Mouse (Mus musculus) G1E (cell line): ENCODE measurements around the gene B3gnt3. TPM values are rescaled to one million over a fixed set of nuclear protein-coding genes. Genes with fewer than 3 reads are reported as not detected.

Source experiments
- ATAC-seq: 2 replicates; pipeline ENCODE4 v1.8.0; 2016; ENCODE audit warnings: mild to moderate bottlenecking; ENCODE audit not compliant: insufficient number of reproducible peaks, poor library complexity, low FRiP score, severe bottlenecking; ENCODE audit errors: extremely low read depth
- DNase-seq: peaks from one replicate; pipeline ENCODE4 v3.0.0; 2012; ENCODE audit warnings: low spot score
- H3K27me3 ChIP-seq: 2 replicates; pipeline ENCODE4 v1.6.1; 2012; ENCODE audit warnings: mild to moderate bottlenecking, low read length, inconsistent platforms; ENCODE audit not compliant: insufficient read depth
- H3K36me3 ChIP-seq: replicated peaks from 2 replicates; pipeline ENCODE3; 2012; ENCODE audit warnings: mild to moderate bottlenecking, inconsistent platforms
- H3K4me1 ChIP-seq: 2 replicates; pipeline ENCODE4 v1.6.1; 2012; ENCODE audit warnings: low read depth, low read length, inconsistent platforms, mixed read lengths; ENCODE audit not compliant: insufficient read depth
- H3K4me3 ChIP-seq: 2 replicates; pipeline ENCODE4 v1.5.1; 2012; ENCODE audit warnings: low read depth, mild to moderate bottlenecking, inconsistent platforms, low read length, moderate library complexity, mixed read lengths
- H3K9me3 ChIP-seq: replicated peaks from 2 replicates; pipeline ENCODE4 v1.6.1; 2012; ENCODE audit warnings: inconsistent platforms
- CTCF ChIP-seq: IDR thresholded peaks from 2 replicates; pipeline ENCODE4 v1.5.1; 2012; ENCODE audit warnings: low read depth, low read length, inconsistent platforms, mixed read lengths
- GATA1 ChIP-seq: IDR thresholded peaks from 2 replicates; pipeline ENCODE4 v1.6.1; 2012; ENCODE audit warnings: borderline replicate concordance, low read length, inconsistent platforms, mixed read lengths
- GATA2 ChIP-seq: IDR thresholded peaks from 2 replicates; pipeline ENCODE4 v1.6.1; 2012; ENCODE audit warnings: low read depth, low read length, inconsistent platforms, borderline replicate concordance
- POLR2AphosphoS5 ChIP-seq: IDR thresholded peaks from 2 replicates; pipeline ENCODE4 v1.6.1; 2012; ENCODE audit warnings: low read depth, low read length, inconsistent platforms; ENCODE audit not compliant: insufficient replicate concordance
- TAL1 ChIP-seq: conservative IDR thresholded peaks from 2 replicates; pipeline ENCODE4 v1.6.1; 2012; ENCODE audit warnings: low read depth, low read length, inconsistent platforms, mixed read lengths
- polyA plus RNA-seq: library from polyadenylated mRNA; stranded (reverse); fragments of >175 nt; gene quantifications from 2 replicates; pipeline ENCODE4 v1.2.3, GENCODE M21; 2012
- total RNA-seq, 2 experiments: library from RNA; stranded (forward) in 1 of 2; stranded (reverse) in 1 of 2; fragments of 200-1000 nt in 1 of 2; fragments of >200 nt in 1 of 2; fragmentation: Nextera tagmentation in 1 of 2; gene quantifications; 2 replicates each; pipeline ENCODE4 v1.2.3; 2014 to 2017

Gene B3gnt3
- total and polyA plus RNA-seq, 3 experiments, result 0.05 TPM; not detected in 2

DNA sequence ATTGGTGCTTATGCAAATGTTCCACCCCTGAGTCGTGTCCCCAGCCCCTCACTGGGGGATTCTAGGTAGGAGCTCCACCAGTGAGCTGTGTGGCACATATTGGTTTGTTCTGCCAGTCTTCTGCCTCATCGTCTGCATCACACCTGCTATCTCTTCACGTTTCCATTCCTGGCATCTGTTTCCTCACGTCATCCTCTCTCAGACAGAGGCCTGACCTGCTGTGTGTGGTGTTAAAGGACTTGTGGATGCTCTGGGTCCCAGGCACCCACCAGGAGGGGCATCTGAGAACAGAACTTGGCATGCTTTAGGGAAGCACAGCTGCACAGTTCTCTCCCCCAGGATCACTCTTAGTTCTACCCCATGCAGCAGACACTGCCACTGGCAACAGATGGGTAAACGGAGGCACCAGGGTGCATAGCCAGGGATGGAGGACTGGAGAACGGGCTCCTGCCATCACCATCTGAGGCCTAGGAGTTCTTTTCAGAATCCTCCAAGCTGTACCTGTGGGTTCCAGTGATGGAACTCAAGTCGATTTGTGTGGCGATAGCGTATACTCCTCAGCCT, 26.1 kb downstream of the B3gnt3 start:
- Histone ChIP-seq H3K9me3 (peaks cover 15% of the 10 kb centered on the region), H3K27me3 (peaks cover 7% of the 10 kb centered on the region; the same call in 1 of the 2 replicates), H3K4me3 (peak overlapping the region; percentile 82; the same call in 1 of the 2 replicates), H3K36me3 (peaks cover 34% of the 10 kb centered on the region), H3K4me1 (peaks cover 52% of the 10 kb centered on the region)
- no peak for ATAC-seq
- TF ChIP-seq TAL1, result no peak
- TF ChIP-seq POLR2AphosphoS5, result no peak
- TF ChIP-seq CTCF, result no peak
- no peak for TF ChIP-seq GATA2
- no peak for TF ChIP-seq GATA1
- no peak for DNase-seq

DNA sequence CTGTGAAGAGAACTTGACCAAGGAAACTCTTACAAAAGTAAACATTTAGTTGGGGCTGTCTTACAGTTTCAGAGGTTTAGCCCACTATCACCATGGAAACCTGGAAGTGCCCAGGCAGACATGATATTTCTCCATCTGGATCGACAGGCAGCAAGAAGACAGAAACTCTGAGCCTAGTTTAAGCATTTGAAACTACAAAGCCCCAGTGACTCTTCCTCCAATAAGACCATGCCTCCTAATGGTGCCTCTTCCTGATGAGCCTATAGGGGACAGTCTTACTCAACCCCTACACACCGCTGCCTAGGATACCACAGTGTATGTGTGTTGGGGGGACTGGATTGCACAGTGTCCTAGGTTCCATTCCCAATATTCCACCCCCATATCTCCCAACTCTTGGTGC, 27.5 kb downstream of the B3gnt3 start:
- Histone ChIP-seq H3K9me3 (peaks cover 8% of the 10 kb centered on the region), H3K36me3 (peaks cover 20% of the 10 kb centered on the region), H3K4me3 (no peak overlapping the region), H3K4me1 (peaks cover 66% of the 10 kb centered on the region), H3K27me3 (peaks cover 20% of the 10 kb centered on the region)
- ATAC-seq, result no peak
- TF ChIP-seq GATA1, result no peak
- TF ChIP-seq POLR2AphosphoS5, result no peak
- no peak for DNase-seq

DNA sequence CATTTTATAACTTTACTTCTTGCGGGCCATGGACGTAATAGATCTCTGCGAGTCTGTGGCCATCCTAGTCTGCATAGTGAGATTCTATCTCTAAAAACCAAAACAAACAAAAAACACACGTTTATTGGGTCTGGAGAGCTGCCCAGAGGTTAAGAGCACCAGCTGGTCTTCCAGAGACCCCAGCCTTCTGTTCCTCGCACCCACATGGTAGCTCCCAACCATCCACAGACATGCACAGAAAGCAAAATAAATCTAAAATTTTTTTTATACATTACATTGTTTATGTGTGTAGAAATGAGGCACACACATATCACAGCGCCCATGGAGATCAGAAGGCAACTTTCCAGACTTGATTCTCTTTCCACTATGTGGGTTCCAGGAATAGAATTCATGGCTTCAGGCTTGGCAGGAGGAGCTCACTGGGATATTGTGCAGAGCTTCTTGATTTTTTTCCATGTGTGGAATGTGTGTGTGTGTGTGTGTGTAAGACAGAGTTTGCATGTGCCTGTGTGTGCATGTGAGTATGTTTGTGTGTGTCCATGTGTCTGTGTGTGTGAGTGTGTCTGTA, 29.3 kb downstream of the B3gnt3 start:
- Histone ChIP-seq H3K4me1 (peaks cover 69% of the 10 kb centered on the region), H3K9me3 (no peaks in the 10 kb centered on the region), H3K4me3 (no peak overlapping the region; the same call in 1 of the 2 replicates), H3K36me3 (peaks cover 5% of the 10 kb centered on the region), H3K27me3 (peaks cover 31% of the 10 kb centered on the region)
- no peak for ATAC-seq
- no peak for DNase-seq
- TF ChIP-seq TAL1, result no peak
- no peak for TF ChIP-seq GATA1
- TF ChIP-seq POLR2AphosphoS5, result no peak
- no peak for TF ChIP-seq CTCF
- TF ChIP-seq GATA2, result no peak

DNA sequence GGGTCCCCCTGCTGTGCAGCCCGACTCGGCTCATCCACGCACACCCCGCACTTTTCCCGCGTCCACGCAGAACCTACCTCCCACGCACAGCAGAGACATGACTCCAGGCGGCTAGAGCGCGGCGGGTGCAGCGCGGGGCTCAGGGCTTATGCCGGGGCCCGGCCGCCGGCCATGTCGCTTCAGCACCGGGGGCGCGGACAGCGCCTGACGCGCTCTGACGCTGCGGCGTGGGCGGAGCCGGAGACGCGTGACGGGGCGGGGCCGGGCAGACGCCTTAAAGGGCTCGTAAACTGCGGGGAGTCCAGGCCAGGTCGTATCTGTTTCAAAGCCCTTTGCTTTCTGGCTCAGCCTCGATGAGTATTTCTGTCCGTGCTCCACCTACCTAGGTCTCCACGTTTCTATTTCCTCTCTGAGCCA, 30.0 kb downstream of the B3gnt3 start, which contains the start of gene Unc13a:
Gene Unc13a (minus strand): TSS at position 209 of the 417 bp plus-strand sequence.
- Histone ChIP-seq H3K9me3 (no peaks in the 10 kb centered on the region), H3K4me1 (peaks cover 70% of the 10 kb centered on the region), H3K27me3 (peaks cover 34% of the 10 kb centered on the region), H3K4me3 (peak within 1 kb of the TSS; percentile 74), H3K36me3 (peaks cover 5% of the 10 kb centered on the region)
- ATAC-seq (peak; percentile 40; the same call in 1 of the 2 replicates), DNase-seq (peak; percentile 72)
- no peak for TF ChIP-seq POLR2AphosphoS5
- no peak for TF ChIP-seq GATA1
- no peak for TF ChIP-seq CTCF
- no peak for TF ChIP-seq GATA2
- TF ChIP-seq TAL1, result no peak

DNA sequence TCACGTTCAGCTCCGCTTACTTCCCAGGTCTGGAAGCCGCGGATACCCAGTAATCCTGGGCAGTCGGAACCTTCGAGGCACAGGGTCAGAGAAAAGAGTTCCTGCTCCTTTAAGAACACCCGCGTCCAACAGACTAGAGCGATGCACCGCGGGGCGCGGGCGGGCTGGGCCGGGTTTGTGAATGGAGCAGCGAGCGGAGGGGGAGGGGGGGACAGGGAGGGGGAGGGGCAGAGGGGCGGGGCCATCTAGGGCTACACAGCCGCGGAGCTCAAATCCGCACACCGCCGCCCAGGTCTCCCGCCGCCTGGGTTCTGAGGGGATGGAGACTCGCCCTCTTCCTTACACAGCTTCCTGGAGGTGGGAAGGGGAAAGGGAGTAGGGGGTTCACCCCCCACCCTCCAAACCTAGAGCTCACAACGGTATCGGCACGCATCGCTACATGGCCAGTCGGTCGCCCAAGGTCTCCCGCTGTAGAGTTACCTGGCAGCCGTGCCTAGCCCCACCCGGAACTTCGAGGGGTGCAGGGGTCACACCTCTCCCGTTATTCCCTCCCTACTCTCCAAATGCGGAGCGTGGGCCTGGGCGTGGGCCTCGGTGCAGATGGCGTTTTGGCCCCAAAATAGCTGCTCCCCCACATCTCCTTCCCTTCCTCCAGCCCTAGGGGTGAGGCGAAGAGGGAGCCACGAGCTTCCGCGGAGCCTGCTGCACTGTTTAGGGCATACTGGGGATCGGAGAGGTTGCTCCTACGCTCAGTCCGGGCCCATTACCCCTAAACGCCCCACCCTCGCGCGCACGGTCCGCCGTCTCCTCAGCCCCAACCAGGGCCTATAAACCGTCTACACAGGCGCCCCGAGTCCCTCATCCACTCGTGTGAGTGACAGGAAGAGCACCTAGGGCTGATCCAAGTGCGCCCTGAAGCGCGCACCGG, 30.7 kb downstream of the B3gnt3 start:
- Histone ChIP-seq H3K36me3 (peaks cover 5% of the 10 kb centered on the region), H3K4me3 (peak overlapping the region; percentile 74), H3K9me3 (no peaks in the 10 kb centered on the region), H3K27me3 (peaks cover 41% of the 10 kb centered on the region), H3K4me1 (peaks cover 74% of the 10 kb centered on the region)
- TF ChIP-seq CTCF (no peak), GATA2 (no peak), POLR2AphosphoS5 (no peak), GATA1 (no peak), TAL1 (no peak)
- no peak for ATAC-seq
- peak; percentile 42 for DNase-seq

DNA sequence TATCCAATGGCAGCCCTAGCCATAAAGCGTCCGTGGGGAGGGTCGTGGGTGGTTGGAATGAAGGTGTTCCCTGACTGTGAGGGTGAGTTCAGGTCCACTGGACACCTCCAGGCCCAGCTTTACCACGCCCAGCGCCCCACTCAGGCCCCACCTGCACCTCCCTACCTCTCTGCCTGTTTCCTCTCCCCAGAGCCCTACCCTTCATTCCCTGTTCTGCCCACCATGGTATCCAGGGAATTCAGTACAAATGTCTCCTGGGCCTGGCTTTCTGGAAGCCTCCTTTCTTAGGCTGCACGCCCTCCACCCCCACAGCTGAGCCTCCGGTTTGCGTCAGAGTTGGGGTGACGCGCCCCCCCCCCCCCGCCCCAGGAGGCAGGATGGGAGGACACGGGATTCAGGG, 31.4 kb downstream of the B3gnt3 start:
- Histone ChIP-seq H3K36me3 (peaks cover 1% of the 10 kb centered on the region), H3K4me1 (peaks cover 71% of the 10 kb centered on the region), H3K4me3 (peak overlapping the region; percentile 74), H3K27me3 (peaks cover 41% of the 10 kb centered on the region), H3K9me3 (no peaks in the 10 kb centered on the region)
- ATAC-seq (no peak), DNase-seq (peak; percentile 32)
- TF ChIP-seq GATA2, result no peak
- TF ChIP-seq POLR2AphosphoS5, result no peak
- no peak for TF ChIP-seq GATA1
- TF ChIP-seq TAL1, result no peak
- TF ChIP-seq CTCF, result no peak
